Mouse (Mus musculus) hindbrain, postnatal 0 days (tissue): ENCODE results near the gene Gm49450. TPM values are rescaled to one million over a fixed set of nuclear protein-coding genes. Genes with fewer than 3 reads are reported as not detected.

Source experiments
- ATAC-seq: fragments of 200-750 bp; cut with Nextera tagmentation; 2 replicates; pipeline ENCODE4 v1.8.0; 2017; ENCODE audit warnings: mild to moderate bottlenecking, moderate TSS enrichment, moderate library complexity
- DNase-seq: peaks from one replicate; pipeline ENCODE4 v3.0.0-alpha.2; 2015; ENCODE audit warnings: low spot score
- H3K27ac ChIP-seq: fragments of 300-500 bp; sonication (generic); 2 replicates; pipeline ENCODE4 v1.5.1; 2014; ENCODE audit warnings: mild to moderate bottlenecking
- H3K27me3 ChIP-seq: fragments of 300-500 bp; sonication (generic); 2 replicates; pipeline ENCODE4 v1.6.1; 2014; ENCODE audit warnings: low read length, mixed read lengths; ENCODE audit not compliant: insufficient read depth
- H3K36me3 ChIP-seq: fragments of 300-500 bp; sonication (generic); 2 replicates; pipeline ENCODE4 v1.6.1; 2014; ENCODE audit warnings: low read length, mixed read lengths; ENCODE audit not compliant: insufficient read depth
- H3K4me1 ChIP-seq: fragments of 300-500 bp; sonication (generic); 2 replicates; pipeline ENCODE4 v1.6.1; 2014; ENCODE audit warnings: antibody characterized with exemption, low read length, mixed read lengths; ENCODE audit not compliant: insufficient read depth
- H3K4me2 ChIP-seq: fragments of 300-500 bp; sonication (generic); 2 replicates; pipeline ENCODE4 v1.6.1; 2014; ENCODE audit warnings: low read depth, mild to moderate bottlenecking, low read length, moderate library complexity, mixed read lengths
- H3K4me3 ChIP-seq: fragments of 300-500 bp; sonication (generic); 2 replicates; pipeline ENCODE4 v1.5.1; 2014; ENCODE audit warnings: low read length
- H3K9ac ChIP-seq: fragments of 300-500 bp; sonication (generic); replicated peaks from 2 replicates; pipeline ENCODE4 v1.6.1; 2014; ENCODE audit warnings: mild to moderate bottlenecking, low read length, moderate library complexity, mixed read lengths
- H3K9me3 ChIP-seq: fragments of 300-500 bp; sonication (generic); 2 replicates; pipeline ENCODE4 v1.6.1; 2016; ENCODE audit warnings: low read length, mixed read lengths
- CTCF ChIP-seq: IDR thresholded peaks from 2 replicates; pipeline ENCODE4 v1.5.1; 2016; ENCODE audit warnings: antibody characterized with exemption, control low read depth, low read depth
- WGBS: fragments of 180-500 bp; shearing (Covaris S2); extraction: QIAGEN DNeasy Blood & Tissue Kit; methylation state at CpG from one replicate; pipeline ENCODE4 v1.1.7; 2014; 5-methylcytosine and 5-hydroxymethylcytosine counted together
- polyA plus RNA-seq: library from polyadenylated mRNA; unstranded; fragments of >200 nt; fragmentation: Nextera tagmentation; extraction: Ambion mirVana; gene quantifications from 2 replicates; pipeline ENCODE4 v1.2.1, GENCODE M21; 2015
- total RNA-seq: library from RNA; depleted of rRNA; stranded (reverse); fragments of >200 nt; gene quantifications from 2 replicates; pipeline ENCODE4 v1.2.3, GENCODE M21; 2014

The Gm49450 gene
- total and polyA plus RNA-seq, 2 experiments from 2014 or later, result 1,767 TPM; not detected in 1

GRCm38 (mm10) chr15:98893940-98894745, 59.2 kb downstream of the Gm49450 start, which contains the start of gene Rhebl1:
TSS of gene Rhebl1 (minus strand) at chr15:98894540.
- peak within 1 kb of the TSS; percentile 46 for H3K9ac ChIP-seq
- no peak; the same call in 1 of the 2 replicates for ATAC-seq
- peaks cover 29% of the 10 kb centered on the region for H3K4me1 ChIP-seq
- H3K4me3 ChIP-seq, result peak within 1 kb of the TSS; percentile 48
- no peaks in the 10 kb centered on the region for H3K9me3 ChIP-seq
- H3K36me3 ChIP-seq, result no peaks in the 10 kb centered on the region
- peak; percentile 31 for DNase-seq
- peak within 1 kb of the TSS; percentile 93 for H3K4me2 ChIP-seq
- under 1% methylated on average over 77 of the region's 77 CpGs for WGBS
- no peak for TF ChIP-seq CTCF
- H3K27ac ChIP-seq, result no peak within 1 kb of the TSS
- peaks cover 59% of the 10 kb centered on the region for H3K27me3 ChIP-seq

- ATAC-seq (no peak), DNase-seq (no peak)
- H3K9ac ChIP-seq, result no peak overlapping the region
- 56% methylated on average over 4 of the region's 4 CpGs for WGBS
- no peak overlapping the region for H3K4me2 ChIP-seq
- peaks cover 25% of the 10 kb centered on the region for H3K4me1 ChIP-seq
- no peaks in the 10 kb centered on the region for H3K36me3 ChIP-seq
- no peak for TF ChIP-seq CTCF
- no peaks in the 10 kb centered on the region for H3K9me3 ChIP-seq
- no peak overlapping the region for H3K27ac ChIP-seq
- no peak overlapping the region for H3K4me3 ChIP-seq
- H3K27me3 ChIP-seq, result peaks cover 48% of the 10 kb centered on the region
Measured at GRCm38 (mm10) chr15:98893036-98893435, 60.3 kb downstream of the Gm49450 start.

- no peak overlapping the region for H3K27ac ChIP-seq
- H3K4me3 ChIP-seq, result no peak overlapping the region
- peaks cover 21% of the 10 kb centered on the region; the same call in 1 of the 2 replicates for H3K4me1 ChIP-seq
- no peak overlapping the region for H3K9ac ChIP-seq
- no peaks in the 10 kb centered on the region for H3K36me3 ChIP-seq
- ATAC-seq, result peak; percentile 80
- TF ChIP-seq CTCF, result peak; percentile 96
- 40% methylated on average over 6 of the region's 6 CpGs for WGBS
- peaks cover 39% of the 10 kb centered on the region for H3K27me3 ChIP-seq
- H3K4me2 ChIP-seq, result no peak overlapping the region
- peak; percentile 90 for DNase-seq
- H3K9me3 ChIP-seq, result no peaks in the 10 kb centered on the region
Measured at GRCm38 (mm10) chr15:98891907-98892606, 61.3 kb downstream of the Gm49450 start.

GRCm38 (mm10) chr15:98891198-98891742, 62.1 kb downstream of the Gm49450 start:
- Histone ChIP-seq H3K4me1 (peaks cover 21% of the 10 kb centered on the region; the same call in 1 of the 2 replicates), H3K4me2 (no peak overlapping the region), H3K27me3 (peaks cover 31% of the 10 kb centered on the region), H3K4me3 (no peak overlapping the region), H3K9me3 (no peaks in the 10 kb centered on the region), H3K9ac (no peak overlapping the region), H3K36me3 (no peaks in the 10 kb centered on the region), H3K27ac (no peak overlapping the region)
- whole genome bisulfite sequencing, result 13% methylated on average over 19 of the region's 19 CpGs
- no peak for ATAC-seq
- TF ChIP-seq CTCF, result no peak
- no peak for DNase-seq

GRCm38 (mm10) chr15:98887526-98887925, 65.8 kb downstream of the Gm49450 start:
- DNase-seq, result no peak
- no peak overlapping the region for H3K27ac ChIP-seq
- no peak for TF ChIP-seq CTCF
- no peaks in the 10 kb centered on the region for H3K4me1 ChIP-seq
- no peak overlapping the region for H3K9ac ChIP-seq
- WGBS, result 78% methylated on average over 7 of the region's 7 CpGs
- no peaks in the 10 kb centered on the region for H3K27me3 ChIP-seq
- H3K4me2 ChIP-seq, result no peak overlapping the region
- H3K4me3 ChIP-seq, result no peak overlapping the region
- H3K36me3 ChIP-seq, result no peaks in the 10 kb centered on the region
- H3K9me3 ChIP-seq, result no peaks in the 10 kb centered on the region
- ATAC-seq, result no peak

GRCm38 (mm10) chr15:98886667-98887387, 66.5 kb downstream of the Gm49450 start:
- Histone ChIP-seq H3K9me3 (no peaks in the 10 kb centered on the region), H3K4me1 (no peaks in the 10 kb centered on the region), H3K27me3 (no peaks in the 10 kb centered on the region), H3K9ac (no peak overlapping the region), H3K4me2 (no peak overlapping the region), H3K36me3 (no peaks in the 10 kb centered on the region), H3K4me3 (no peak overlapping the region), H3K27ac (no peak overlapping the region)
- DNase-seq, result no peak
- 67% methylated on average over 8 of the region's 8 CpGs for WGBS
- no peak for ATAC-seq
- no peak for TF ChIP-seq CTCF
